Mouse (Mus musculus) liver, adult 2 months (tissue): Measurements from ENCODE around the gene Nrxn3. TPM values are rescaled to one million over a fixed set of nuclear protein-coding genes. Genes with fewer than 3 reads are reported as not detected.

ENCODE experiments used
- DNase-seq: peaks from one replicate; pipeline ENCODE4 v3.0.0-alpha.2; 2011; ENCODE audit warnings: low read depth, low spot score; ENCODE audit errors: extremely low read depth
- H3K27ac ChIP-seq: fragments of 200-500 bp; replicated peaks from 2 replicates; pipeline ENCODE4 v1.5.1; 2012; ENCODE audit warnings: low read depth, mild to moderate bottlenecking, control low read depth, inconsistent platforms, low read length; ENCODE audit not compliant: insufficient read depth
- H3K27me3 ChIP-seq: fragments of 200-500 bp; 2 replicates; pipeline ENCODE4 v1.6.1; 2012; ENCODE audit warnings: mild to moderate bottlenecking, moderate library complexity, low read length, inconsistent platforms; ENCODE audit not compliant: control insufficient read depth, insufficient read depth
- H3K36me3 ChIP-seq: fragments of 200-500 bp; 2 replicates; pipeline ENCODE4 v1.6.1; 2012; ENCODE audit warnings: low read length, inconsistent platforms; ENCODE audit not compliant: control insufficient read depth, insufficient read depth
- H3K4me1 ChIP-seq: fragments of 200-500 bp; 2 replicates; pipeline ENCODE4 v1.6.1; 2011; ENCODE audit warnings: low read length; ENCODE audit not compliant: control insufficient read depth, insufficient read depth
- H3K4me3 ChIP-seq: fragments of 200-500 bp; 2 replicates; pipeline ENCODE4 v1.5.1; 2011; ENCODE audit warnings: low read depth, mild to moderate bottlenecking, control low read depth, low read length, moderate library complexity; ENCODE audit not compliant: insufficient read depth
- H3K79me2 ChIP-seq: fragments of 200-500 bp; 2 replicates; pipeline ENCODE4 v1.6.1; 2012; ENCODE audit warnings: inconsistent platforms, mild to moderate bottlenecking, low read length, moderate library complexity; ENCODE audit not compliant: control insufficient read depth, insufficient read depth
- H3K9ac ChIP-seq: fragments of 200-500 bp; 2 replicates; pipeline ENCODE4 v1.6.1; 2012; ENCODE audit warnings: low read depth, mild to moderate bottlenecking, control low read depth, inconsistent platforms, low read length
- CTCF ChIP-seq: fragments of 200-500 bp; IDR thresholded peaks from 2 replicates; pipeline ENCODE4 v1.5.1; 2011; ENCODE audit warnings: low read depth, low read length, control low read depth
- POLR2A ChIP-seq: fragments of 200-500 bp; IDR thresholded peaks from 2 replicates; pipeline ENCODE4 v1.6.1; 2011; ENCODE audit warnings: low read length, control low read depth; ENCODE audit not compliant: insufficient read depth; ENCODE audit errors: extremely low read depth
- WGBS: fragments of 180-500 bp; shearing (Covaris S2); methylation state at CpG from one replicate; pipeline ENCODE4 v1.1.7; 2018; 5-methylcytosine and 5-hydroxymethylcytosine counted together
- polyA plus RNA-seq: library from polyadenylated mRNA; depleted of rRNA; stranded (reverse); fragments of >200 nt; gene quantifications from 2 replicates; pipeline ENCODE4 v1.2.3, GENCODE M21; 2012
- total RNA-seq: library from RNA; depleted of rRNA; stranded (reverse); fragments of >200 nt; gene quantifications from 2 replicates; pipeline ENCODE4 v1.2.3, GENCODE M21; 2014

The Nrxn3 gene
- total and polyA plus RNA-seq, 2 experiments = 0.18 to 0.31 TPM

GRCm38 (mm10) chr12:89918138-89918829, 1195.6 kb downstream of the Nrxn3 start:
- Histone ChIP-seq H3K79me2 (no peaks in the 10 kb centered on the region), H3K27me3 (no peaks in the 10 kb centered on the region), H3K4me1 (no peaks in the 10 kb centered on the region), H3K4me3 (no peak overlapping the region), H3K36me3 (no peaks in the 10 kb centered on the region), H3K27ac (no peak overlapping the region), H3K9ac (no peak overlapping the region)
- no peak for DNase-seq
- 78% methylated on average over 8 of the region's 8 CpGs for WGBS
- no peak for TF ChIP-seq CTCF
- no peak for TF ChIP-seq POLR2A

- Histone ChIP-seq H3K27me3 (no peaks in the 10 kb centered on the region), H3K36me3 (no peaks in the 10 kb centered on the region), H3K27ac (no peak overlapping the region), H3K9ac (no peak overlapping the region), H3K4me1 (no peaks in the 10 kb centered on the region), H3K4me3 (no peak overlapping the region), H3K79me2 (no peaks in the 10 kb centered on the region)
- WGBS = 70% methylated on average over 1 of the region's 1 CpGs
- DNase-seq = no peak
- no peak for TF ChIP-seq CTCF
- no peak for TF ChIP-seq POLR2A
These were observed 1209.7 kb downstream of the Nrxn3 start for GRCm38 (mm10) chr12:89932338-89932737.

- no peak overlapping the region for H3K4me3 ChIP-seq
- no peaks in the 10 kb centered on the region for H3K79me2 ChIP-seq
- H3K9ac ChIP-seq = no peak overlapping the region
- H3K27ac ChIP-seq = no peak overlapping the region
- H3K4me1 ChIP-seq = no peaks in the 10 kb centered on the region
- TF ChIP-seq CTCF (no peak), POLR2A (no peak)
- no peaks in the 10 kb centered on the region for H3K36me3 ChIP-seq
- DNase-seq = no peak
- 69% methylated on average over 5 of the region's 5 CpGs for WGBS
- no peaks in the 10 kb centered on the region for H3K27me3 ChIP-seq
These were observed 1211.0 kb downstream of the Nrxn3 start for GRCm38 (mm10) chr12:89933630-89934029.

- 62% methylated on average over 2 of the region's 2 CpGs for WGBS
- Histone ChIP-seq H3K27ac (no peak overlapping the region), H3K4me1 (no peaks in the 10 kb centered on the region), H3K4me3 (no peak overlapping the region), H3K36me3 (no peaks in the 10 kb centered on the region), H3K79me2 (no peaks in the 10 kb centered on the region), H3K27me3 (no peaks in the 10 kb centered on the region), H3K9ac (no peak overlapping the region)
- DNase-seq = no peak
- TF ChIP-seq POLR2A (no peak), CTCF (no peak)
These were observed 1218.1 kb downstream of the Nrxn3 start for GRCm38 (mm10) chr12:89940746-89941145.

GRCm38 (mm10) chr12:89945911-89946502, 1223.3 kb downstream of the Nrxn3 start:
- no peaks in the 10 kb centered on the region for H3K79me2 ChIP-seq
- H3K4me1 ChIP-seq = no peaks in the 10 kb centered on the region
- TF ChIP-seq CTCF (no peak), POLR2A (no peak)
- H3K27ac ChIP-seq = no peak overlapping the region
- no peak for DNase-seq
- 74% methylated on average over 2 of the region's 2 CpGs for WGBS
- no peaks in the 10 kb centered on the region; the same call in 1 of the 2 replicates for H3K27me3 ChIP-seq
- H3K4me3 ChIP-seq = no peak overlapping the region
- no peaks in the 10 kb centered on the region for H3K36me3 ChIP-seq
- H3K9ac ChIP-seq = no peak overlapping the region

GRCm38 (mm10) chr12:89946522-89946921, 1223.8 kb downstream of the Nrxn3 start:
- Histone ChIP-seq H3K4me1 (no peaks in the 10 kb centered on the region), H3K4me3 (no peak overlapping the region), H3K36me3 (no peaks in the 10 kb centered on the region), H3K79me2 (no peaks in the 10 kb centered on the region), H3K27ac (no peak overlapping the region), H3K27me3 (no peaks in the 10 kb centered on the region; the same call in 1 of the 2 replicates), H3K9ac (no peak overlapping the region)
- TF ChIP-seq CTCF = no peak
- TF ChIP-seq POLR2A = no peak
- DNase-seq = no peak
- 60% methylated on average over 5 of the region's 5 CpGs for WGBS
